Mouse (Mus musculus) bone marrow, adult 2 months (tissue): ENCODE data around the gene Gm7978.
"Not testable (repeated sequence)": the region's sequence is repeated elsewhere in the genome, so short reads cannot be mapped to it uniquely, and the experiment has no call there.

ENCODE experiments used
- CTCF ChIP-seq: fragments of 200-500 bp; IDR thresholded peaks from 2 replicates; pipeline ENCODE4 v1.5.1; 2011; ENCODE audit warnings: low read length, control low read depth; ENCODE audit not compliant: control insufficient read depth, insufficient read depth
- POLR2A ChIP-seq: fragments of 200-500 bp; IDR thresholded peaks from 2 replicates; pipeline ENCODE4 v1.6.1; 2011; ENCODE audit warnings: low read depth, mild to moderate bottlenecking, control low read depth, low read length, borderline replicate concordance; ENCODE audit not compliant: control insufficient read depth

DNA sequence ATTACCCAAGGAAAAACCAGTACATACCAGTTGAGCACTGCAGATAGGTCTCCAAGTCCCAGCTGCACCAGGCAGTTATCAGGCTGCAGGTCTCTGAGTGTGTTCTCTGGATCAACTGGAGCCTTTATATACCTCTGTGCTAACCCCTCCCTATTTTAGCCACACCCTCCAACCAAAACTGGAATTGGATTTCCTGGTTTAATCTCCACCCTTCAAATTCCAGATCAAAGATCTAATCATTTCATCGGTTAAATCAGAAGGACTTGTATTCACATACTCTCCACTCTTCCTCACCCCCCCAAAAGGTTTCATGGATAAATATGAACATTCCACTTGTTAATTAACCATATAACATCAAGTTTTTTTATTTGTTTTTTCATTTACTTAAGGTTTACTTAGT, at the start of gene Gm7978:
- TF ChIP-seq CTCF, POLR2A: not testable (repeated sequence)
